Mouse (Mus musculus): ENCODE measurements at regions not wholly inside any gene's neighbourhood (a gene's known extent, or its start where the extent isn't known, plus 50 kb on each side); places are given as distances from the start of the nearest gene placed in this dataset.

DNA sequence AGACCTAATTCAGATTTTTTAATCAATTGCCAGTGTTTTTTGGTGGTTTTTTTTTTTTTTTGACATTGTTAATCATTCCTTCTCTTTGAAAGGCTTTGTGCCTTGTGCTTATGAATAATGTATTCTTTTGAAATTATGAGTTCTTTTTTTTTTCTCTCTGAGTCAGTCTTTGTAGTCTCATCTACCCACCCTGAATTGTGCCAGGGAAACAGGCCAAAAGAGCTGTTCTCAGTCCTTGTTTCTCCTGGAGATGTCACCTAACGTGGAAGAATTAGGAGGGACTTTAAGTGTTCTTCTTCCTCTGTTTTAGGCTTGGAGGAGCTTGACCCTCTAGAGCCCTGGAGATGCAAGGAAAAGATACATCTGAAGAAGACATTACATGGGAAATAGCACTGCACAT lies 2012.6 kb downstream of the Poteg start:
- H3K9ac ChIP-seq (ENCODE audit: low read depth, low read length): no peak overlapping the region
- H3K27me3 ChIP-seq (ENCODE audit: control insufficient read depth, insufficient read depth, low read length): no peaks in the 10 kb centered on the region
- no peaks in the 10 kb centered on the region for H3K4me1 ChIP-seq (ENCODE audit: control insufficient read depth, insufficient read depth, low read length)
- no peak for ATAC-seq (ENCODE audit: low FRiP score, low TSS enrichment)
- no peak overlapping the region for H3K27ac ChIP-seq (ENCODE audit: low read depth, low read length)
- no peaks in the 10 kb centered on the region for H3K9me3 ChIP-seq (ENCODE audit: control insufficient read depth, low read length)
- WGBS: 73% methylated on average over 1 of the region's 1 CpGs
- no peak overlapping the region for H3K4me3 ChIP-seq (ENCODE audit: low read length)
- H3K4me2 ChIP-seq (replicated peaks; ENCODE audit: low read depth, low read length): no peak overlapping the region
- no peaks in the 10 kb centered on the region for H3K36me3 ChIP-seq (ENCODE audit: control insufficient read depth, insufficient read depth, low read length)

DNA sequence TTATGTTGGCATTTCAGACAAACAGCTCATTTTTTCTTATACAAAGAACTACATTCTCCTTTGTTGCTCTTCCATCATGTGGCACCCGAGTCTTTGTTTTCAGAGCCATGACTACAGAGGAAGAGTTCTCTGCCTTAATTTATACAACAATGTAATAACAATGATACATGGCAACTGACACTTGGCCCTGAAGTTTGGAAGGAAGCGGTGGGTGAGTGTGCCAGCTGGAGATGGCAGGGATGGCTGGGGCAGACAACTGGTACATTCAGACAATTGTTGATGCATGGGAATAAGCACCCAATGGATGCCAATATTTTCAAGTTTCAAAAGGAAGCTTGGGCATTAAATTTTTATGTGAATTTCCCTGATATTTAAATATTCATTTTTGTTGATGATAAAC lies 2045.5 kb downstream of the Poteg start:
- Histone ChIP-seq H3K4me1 (ENCODE audit: control insufficient read depth, insufficient read depth, low read length) (no peaks in the 10 kb centered on the region), H3K4me3 (ENCODE audit: low read length) (no peak overlapping the region), H3K9ac (ENCODE audit: low read depth, low read length) (no peak overlapping the region), H3K27ac (ENCODE audit: low read depth, low read length) (no peak overlapping the region), H3K36me3 (ENCODE audit: control insufficient read depth, insufficient read depth, low read length) (no peaks in the 10 kb centered on the region), H3K27me3 (ENCODE audit: control insufficient read depth, insufficient read depth, low read length) (no peaks in the 10 kb centered on the region), H3K9me3 (ENCODE audit: control insufficient read depth, low read length) (no peaks in the 10 kb centered on the region), H3K4me2 (replicated peaks; ENCODE audit: low read depth, low read length) (no peak overlapping the region)
- 68% methylated on average over 2 of the region's 2 CpGs for WGBS
- no peak for ATAC-seq (ENCODE audit: low FRiP score, low TSS enrichment)

DNA sequence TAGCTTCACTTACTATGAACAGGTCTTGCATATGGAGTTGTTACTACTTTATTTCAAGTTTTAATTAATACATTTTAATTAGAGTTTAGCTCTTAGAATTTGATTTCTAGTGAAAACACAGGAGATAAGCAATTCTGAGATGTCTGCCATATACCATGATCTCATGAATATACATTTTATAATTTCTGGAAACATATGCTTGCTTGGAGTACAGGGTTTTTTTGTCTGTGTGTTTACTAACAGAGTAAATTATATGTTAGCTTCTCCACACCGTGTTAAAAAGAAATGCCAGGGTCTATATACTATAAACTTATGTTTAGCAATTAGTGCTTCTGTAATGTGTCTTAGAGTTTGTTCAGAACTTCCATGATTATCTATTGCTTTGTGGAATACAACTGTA lies 2079.9 kb downstream of the Poteg start:
- no peak for ATAC-seq (ENCODE audit: low FRiP score, low TSS enrichment)
- no peak overlapping the region for H3K4me2 ChIP-seq (replicated peaks; ENCODE audit: low read depth, low read length)
- 92% methylated on average over 1 of the region's 1 CpGs for WGBS

DNA sequence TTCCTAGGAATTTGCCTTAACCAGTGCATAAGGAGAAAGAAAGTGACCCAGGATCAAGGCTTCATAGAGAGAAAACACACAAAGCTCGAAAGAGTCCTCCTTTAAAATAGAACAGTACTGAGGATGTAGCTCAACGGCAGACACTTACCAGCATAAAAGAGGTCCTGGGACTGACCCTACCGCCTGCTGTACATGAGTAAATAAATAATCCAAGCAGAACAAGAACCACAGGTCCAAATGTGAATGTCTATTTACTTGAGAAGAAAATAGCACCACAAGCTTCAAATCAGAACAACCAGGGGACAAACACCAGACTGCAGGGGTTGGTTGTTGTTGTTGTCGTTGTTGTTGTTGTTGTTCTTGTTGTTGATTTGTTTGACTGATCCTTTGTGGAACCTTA lies 2084.1 kb downstream of the Poteg start:
- Histone ChIP-seq H3K36me3 (ENCODE audit: control insufficient read depth, insufficient read depth, low read length) (no peaks in the 10 kb centered on the region), H3K9me3 (ENCODE audit: control insufficient read depth, low read length) (no peaks in the 10 kb centered on the region), H3K4me3 (ENCODE audit: low read length) (no peak overlapping the region), H3K27ac (ENCODE audit: low read depth, low read length) (no peak overlapping the region), H3K9ac (ENCODE audit: low read depth, low read length) (no peak overlapping the region), H3K27me3 (ENCODE audit: control insufficient read depth, insufficient read depth, low read length) (no peaks in the 10 kb centered on the region), H3K4me2 (replicated peaks; ENCODE audit: low read depth, low read length) (no peak overlapping the region), H3K4me1 (ENCODE audit: control insufficient read depth, insufficient read depth, low read length) (no peaks in the 10 kb centered on the region)
- 74% methylated on average over 4 of the region's 4 CpGs for WGBS
- no peak for ATAC-seq (ENCODE audit: low FRiP score, low TSS enrichment)

More for the DNA sequence above, 2079.9 kb downstream of the Poteg start:
- Histone ChIP-seq H3K36me3 (ENCODE audit: control insufficient read depth, insufficient read depth, low read length) (no peaks in the 10 kb centered on the region), H3K4me1 (ENCODE audit: control insufficient read depth, insufficient read depth, low read length) (no peaks in the 10 kb centered on the region), H3K27me3 (ENCODE audit: control insufficient read depth, insufficient read depth, low read length) (no peaks in the 10 kb centered on the region), H3K27ac (ENCODE audit: low read depth, low read length) (no peak overlapping the region), H3K9me3 (ENCODE audit: control insufficient read depth, low read length) (no peaks in the 10 kb centered on the region), H3K4me3 (ENCODE audit: low read length) (no peak overlapping the region), H3K9ac (ENCODE audit: low read depth, low read length) (no peak overlapping the region)

DNA sequence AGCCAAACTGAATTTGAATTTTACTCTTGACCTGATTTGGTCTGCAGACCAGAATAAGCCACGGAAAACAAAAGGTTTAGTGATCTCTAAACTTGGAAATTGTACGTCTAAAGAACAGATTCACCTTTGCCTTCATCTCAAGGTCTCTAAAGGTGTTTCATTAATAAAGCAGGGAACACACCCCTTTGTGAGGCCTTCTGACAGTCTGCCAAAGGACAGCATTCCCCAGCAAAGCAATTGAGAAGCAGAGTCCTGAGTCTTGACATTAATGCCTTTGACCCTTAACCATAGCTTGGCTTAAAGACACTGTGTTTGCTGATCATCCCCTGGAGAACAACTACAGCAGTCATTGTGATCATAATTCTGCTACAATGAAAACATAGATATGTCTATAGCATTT lies 2090.5 kb downstream of the Poteg start:
- Histone ChIP-seq H3K27ac (ENCODE audit: low read depth, low read length) (no peak overlapping the region), H3K36me3 (ENCODE audit: control insufficient read depth, insufficient read depth, low read length) (no peaks in the 10 kb centered on the region), H3K9me3 (ENCODE audit: control insufficient read depth, low read length) (no peaks in the 10 kb centered on the region), H3K9ac (ENCODE audit: low read depth, low read length) (no peak overlapping the region), H3K4me3 (ENCODE audit: low read length) (no peak overlapping the region), H3K27me3 (ENCODE audit: control insufficient read depth, insufficient read depth, low read length) (no peaks in the 10 kb centered on the region), H3K4me1 (ENCODE audit: control insufficient read depth, insufficient read depth, low read length) (no peaks in the 10 kb centered on the region), H3K4me2 (replicated peaks; ENCODE audit: low read depth, low read length) (no peak overlapping the region)
- ATAC-seq (ENCODE audit: low FRiP score, low TSS enrichment): no peak
- WGBS: 87% methylated on average over 2 of the region's 2 CpGs

DNA sequence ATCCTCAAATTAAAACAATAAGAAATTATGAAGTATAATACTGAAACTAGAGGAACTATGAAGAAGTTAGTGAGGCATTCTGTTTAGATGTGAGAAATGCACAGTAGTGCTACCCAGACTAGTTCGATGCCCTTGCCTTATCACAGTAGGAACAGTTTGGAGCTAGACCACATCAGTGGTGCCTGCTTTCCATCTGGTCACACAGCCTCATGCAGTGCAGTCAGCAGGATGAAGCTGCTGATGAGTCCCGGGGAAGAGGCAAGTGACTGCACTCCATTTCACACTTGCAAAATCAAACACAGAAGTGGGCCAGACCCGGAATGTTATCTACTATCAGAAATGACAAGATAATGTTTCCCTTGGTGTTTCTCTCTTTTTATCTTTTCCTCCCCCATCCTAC lies 2092.4 kb downstream of the Poteg start:
- H3K4me3 ChIP-seq (ENCODE audit: low read length): no peak overlapping the region
- H3K27me3 ChIP-seq (ENCODE audit: control insufficient read depth, insufficient read depth, low read length): no peaks in the 10 kb centered on the region
- no peaks in the 10 kb centered on the region for H3K4me1 ChIP-seq (ENCODE audit: control insufficient read depth, insufficient read depth, low read length)
- H3K9ac ChIP-seq (ENCODE audit: low read depth, low read length): no peak overlapping the region
- H3K4me2 ChIP-seq (replicated peaks; ENCODE audit: low read depth, low read length): no peak overlapping the region
- H3K9me3 ChIP-seq (ENCODE audit: control insufficient read depth, low read length): no peaks in the 10 kb centered on the region
- H3K36me3 ChIP-seq (ENCODE audit: control insufficient read depth, insufficient read depth, low read length): no peaks in the 10 kb centered on the region
- no peak overlapping the region for H3K27ac ChIP-seq (ENCODE audit: low read depth, low read length)
- 76% methylated on average over 3 of the region's 3 CpGs for WGBS
- ATAC-seq (ENCODE audit: low FRiP score, low TSS enrichment): no peak

DNA sequence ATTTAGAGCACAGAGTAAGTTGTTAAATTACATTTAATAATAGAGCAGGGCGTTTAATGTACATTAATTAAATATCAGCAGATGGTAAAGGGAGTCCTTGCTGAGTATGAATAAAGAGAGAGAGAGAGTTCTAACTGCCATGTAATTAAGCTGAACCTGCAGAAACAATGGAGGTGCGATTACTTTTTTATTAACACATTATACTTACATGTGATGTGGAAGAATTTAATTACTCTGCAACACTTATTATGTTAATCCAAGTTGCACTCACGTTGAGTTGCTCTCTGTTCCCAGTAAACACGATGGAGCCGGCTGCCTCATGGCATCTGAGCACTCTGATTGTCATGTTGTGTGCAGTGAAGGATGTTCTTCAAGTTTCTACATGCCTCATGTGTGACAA lies 2096.7 kb downstream of the Poteg start:
- Histone ChIP-seq H3K27me3 (ENCODE audit: control insufficient read depth, insufficient read depth, low read length) (no peaks in the 10 kb centered on the region), H3K9ac (ENCODE audit: low read depth, low read length) (no peak overlapping the region), H3K4me2 (replicated peaks; ENCODE audit: low read depth, low read length) (no peak overlapping the region), H3K27ac (ENCODE audit: low read depth, low read length) (no peak overlapping the region), H3K36me3 (ENCODE audit: control insufficient read depth, insufficient read depth, low read length) (no peaks in the 10 kb centered on the region), H3K4me1 (ENCODE audit: control insufficient read depth, insufficient read depth, low read length) (no peaks in the 10 kb centered on the region), H3K9me3 (ENCODE audit: control insufficient read depth, low read length) (no peaks in the 10 kb centered on the region), H3K4me3 (ENCODE audit: low read length) (no peak overlapping the region)
- no peak for ATAC-seq (ENCODE audit: low FRiP score, low TSS enrichment)
- 81% methylated on average over 5 of the region's 5 CpGs for WGBS

DNA sequence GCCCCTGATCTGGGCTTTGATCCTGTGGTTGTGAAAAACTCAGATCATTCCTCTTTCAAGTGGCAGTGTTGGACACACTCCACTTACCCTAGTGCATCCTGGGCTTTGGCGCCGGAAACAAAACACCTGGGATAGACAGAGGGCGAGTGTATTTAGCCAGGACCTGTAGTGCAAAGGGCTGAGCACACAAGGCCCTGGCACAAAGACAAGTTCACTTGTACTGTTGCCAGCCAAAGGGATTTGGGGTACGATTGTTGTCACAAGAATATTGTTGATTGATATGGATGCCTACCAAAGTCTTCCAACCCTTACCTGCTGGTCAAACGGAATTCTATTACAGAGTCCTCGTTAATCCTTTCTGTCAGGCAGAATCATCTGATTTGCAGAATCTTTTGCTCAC lies 2138.2 kb downstream of the Poteg start:
- Histone ChIP-seq H3K9ac (ENCODE audit: low read depth, low read length) (no peak overlapping the region), H3K4me3 (ENCODE audit: low read length) (no peak overlapping the region), H3K27me3 (ENCODE audit: control insufficient read depth, insufficient read depth, low read length) (no peaks in the 10 kb centered on the region), H3K9me3 (ENCODE audit: control insufficient read depth, low read length) (no peaks in the 10 kb centered on the region), H3K4me2 (replicated peaks; ENCODE audit: low read depth, low read length) (no peak overlapping the region), H3K27ac (ENCODE audit: low read depth, low read length) (no peak overlapping the region), H3K36me3 (ENCODE audit: control insufficient read depth, insufficient read depth, low read length) (no peaks in the 10 kb centered on the region), H3K4me1 (ENCODE audit: control insufficient read depth, insufficient read depth, low read length) (no peaks in the 10 kb centered on the region)
- ATAC-seq (ENCODE audit: low FRiP score, low TSS enrichment): no peak
- 85% methylated on average over 6 of the region's 6 CpGs for WGBS

DNA sequence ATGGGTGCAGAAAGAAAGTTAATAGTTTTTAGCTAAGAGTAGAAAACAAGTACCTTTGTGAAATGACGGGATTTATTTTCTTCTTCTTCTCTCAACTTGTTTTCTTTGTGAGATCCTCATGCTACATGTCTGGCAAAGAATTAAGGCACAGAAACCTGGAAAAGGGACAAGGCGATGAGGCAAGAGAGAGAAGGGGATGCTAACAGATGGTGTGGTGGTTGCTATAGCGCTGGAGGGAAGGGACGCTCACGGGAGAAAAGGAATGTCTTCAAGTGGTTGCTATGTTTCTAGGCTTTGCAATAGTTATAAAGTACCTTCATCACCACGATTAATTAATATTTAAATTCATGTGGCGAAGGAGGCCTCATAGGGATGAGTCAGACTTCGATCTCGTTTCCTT lies 2146.7 kb downstream of the Poteg start:
- Histone ChIP-seq H3K27ac (ENCODE audit: low read depth, low read length) (no peak overlapping the region), H3K27me3 (ENCODE audit: control insufficient read depth, insufficient read depth, low read length) (no peaks in the 10 kb centered on the region), H3K9me3 (ENCODE audit: control insufficient read depth, low read length) (no peaks in the 10 kb centered on the region), H3K9ac (ENCODE audit: low read depth, low read length) (no peak overlapping the region), H3K4me3 (ENCODE audit: low read length) (no peak overlapping the region), H3K4me1 (ENCODE audit: control insufficient read depth, insufficient read depth, low read length) (no peaks in the 10 kb centered on the region), H3K36me3 (ENCODE audit: control insufficient read depth, insufficient read depth, low read length) (no peaks in the 10 kb centered on the region), H3K4me2 (replicated peaks; ENCODE audit: low read depth, low read length) (no peak overlapping the region)
- 91% methylated on average over 9 of the region's 9 CpGs for WGBS
- no peak for ATAC-seq (ENCODE audit: low FRiP score, low TSS enrichment)

DNA sequence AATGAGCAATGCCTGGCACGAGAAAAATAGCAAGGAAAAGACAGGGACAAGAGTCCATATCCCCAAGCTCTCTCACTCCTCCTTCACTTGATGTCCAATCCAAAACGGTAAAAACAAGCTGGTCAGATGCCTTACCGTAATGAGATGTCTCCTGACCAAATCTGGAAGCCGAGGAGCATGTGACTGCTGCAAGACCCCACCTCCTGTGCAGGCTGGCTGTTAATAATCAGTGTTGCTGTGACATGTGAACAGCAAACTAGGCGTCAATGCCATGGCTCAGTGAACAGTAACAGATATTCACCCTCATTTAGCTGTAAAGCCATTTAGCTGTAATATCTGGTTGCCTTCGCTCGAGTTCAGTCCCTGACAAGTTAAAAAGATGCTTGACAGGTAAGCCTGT lies 2166.6 kb downstream of the Poteg start:
- no peaks in the 10 kb centered on the region for H3K36me3 ChIP-seq (ENCODE audit: control insufficient read depth, insufficient read depth, low read length)
- H3K27me3 ChIP-seq (ENCODE audit: control insufficient read depth, insufficient read depth, low read length): no peaks in the 10 kb centered on the region
- no peak for ATAC-seq (ENCODE audit: low FRiP score, low TSS enrichment)
- no peak overlapping the region for H3K4me3 ChIP-seq (ENCODE audit: low read length)
- no peak overlapping the region for H3K9ac ChIP-seq (ENCODE audit: low read depth, low read length)
- no peaks in the 10 kb centered on the region for H3K4me1 ChIP-seq (ENCODE audit: control insufficient read depth, insufficient read depth, low read length)
- H3K9me3 ChIP-seq (ENCODE audit: control insufficient read depth, low read length): no peaks in the 10 kb centered on the region
- H3K4me2 ChIP-seq (replicated peaks; ENCODE audit: low read depth, low read length): no peak overlapping the region
- no peak overlapping the region for H3K27ac ChIP-seq (ENCODE audit: low read depth, low read length)
- 50% methylated on average over 7 of the region's 7 CpGs for WGBS
